Mouse (Mus musculus): ENCODE results near the gene Pptc7.

GRCm38 (mm10) chr5:122246547-122247167 lies 37.5 kb upstream of the Pptc7 start:
- no peak for TF ChIP-seq CTCF (IDR thresholded peaks at IDR 0.05; ENCODE audit: borderline replicate concordance, extremely low read depth, insufficient read depth, insufficient read length)
- no peak for TF ChIP-seq POLR2A (IDR thresholded peaks at IDR 0.05; ENCODE audit: borderline replicate concordance, extremely low read depth, insufficient read depth, insufficient read length, poor library complexity, severe bottlenecking)
